Mouse (Mus musculus) kidney, postnatal 10 days (tissue): Measurements from ENCODE around the gene Zfyve27.

Source experiments
- DNase-seq: peaks from one replicate; pipeline ENCODE4 v3.0.0; 2021; ENCODE audit warnings: mixed read lengths

The Zfyve27 gene

GRCm38 (mm10) chr19:42144067-42144466 lies 19.7 kb upstream of the Zfyve27 start:
- no peak for DNase-seq

DNA sequence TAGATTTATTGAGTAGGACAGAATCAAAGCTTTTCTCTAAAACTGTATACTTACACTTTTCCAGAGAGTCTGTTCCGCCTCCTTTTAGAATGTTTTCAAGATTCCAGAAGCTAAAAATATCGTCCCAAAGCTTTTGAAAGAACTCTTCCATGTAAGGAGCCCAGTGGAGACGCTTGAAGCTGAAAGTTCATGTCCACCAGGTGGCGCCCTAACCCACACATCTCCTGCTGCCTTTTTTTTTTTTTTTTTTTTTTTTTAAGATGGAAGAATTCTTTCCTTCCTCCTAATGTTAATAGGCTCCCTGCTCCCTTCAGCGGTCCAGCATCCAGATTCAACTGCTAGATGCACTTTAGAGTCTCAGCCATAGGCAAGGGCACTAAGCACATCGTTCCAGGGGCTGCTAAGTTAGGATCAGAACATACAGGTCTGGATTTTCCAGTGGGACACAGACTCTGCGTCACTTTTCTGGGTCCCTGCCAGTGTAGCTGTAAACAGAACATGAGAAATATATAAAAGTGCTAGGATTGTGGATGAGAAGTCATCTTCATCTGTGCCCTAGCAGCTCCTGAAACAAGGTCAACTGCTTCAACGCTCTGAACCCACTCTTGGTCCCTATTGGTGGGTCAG lies 19.1 kb upstream of the Zfyve27 start:
- peak; percentile 96 for DNase-seq

DNA sequence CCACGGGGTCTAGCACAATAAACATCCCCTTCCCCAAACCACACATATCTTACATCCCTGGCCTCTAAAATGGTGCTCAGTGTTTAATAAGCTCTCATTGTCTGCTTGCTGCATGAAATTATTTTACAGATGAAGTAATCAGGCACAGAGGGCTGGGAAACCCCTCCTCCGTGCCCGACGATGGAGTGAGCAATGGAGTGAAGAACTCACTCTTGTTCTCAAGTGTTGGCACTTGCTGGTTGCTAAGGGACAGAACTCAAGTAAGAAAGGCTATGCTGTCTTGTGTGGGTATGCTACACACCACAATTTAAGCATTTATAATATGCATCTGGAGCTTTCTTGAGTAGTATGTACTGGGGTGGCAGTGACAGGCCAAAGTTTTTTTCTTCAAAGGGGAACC lies 18.5 kb upstream of the Zfyve27 start:
- no peak for DNase-seq

DNA sequence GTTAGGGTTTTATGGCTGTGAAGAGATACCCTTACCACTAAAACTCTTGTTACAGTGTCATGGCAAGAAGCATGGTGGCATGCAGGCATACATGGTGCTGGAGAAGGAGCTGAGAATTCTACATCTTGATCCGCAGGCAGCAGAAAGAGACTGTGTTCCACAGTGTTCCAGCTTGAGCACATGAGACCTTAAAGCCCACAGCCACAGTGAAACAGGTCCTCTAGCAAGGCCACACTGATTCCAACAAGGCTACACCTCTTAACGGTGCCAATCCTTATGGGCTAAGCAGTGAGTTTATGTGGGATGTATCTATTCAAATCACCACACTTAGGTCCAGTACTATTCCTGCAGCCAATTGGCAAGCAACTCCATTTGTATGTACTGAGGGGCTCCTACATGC lies 18.0 kb upstream of the Zfyve27 start:
- DNase-seq = no peak

- no peak for DNase-seq
Observed at GRCm38 (mm10) chr19:42146276-42147010, 17.3 kb upstream of the Zfyve27 start.

- DNase-seq = peak; percentile 90
Observed at GRCm38 (mm10) chr19:42147170-42147768, 16.5 kb upstream of the Zfyve27 start, which contains the start of gene Marveld1. Marveld1 (plus strand) TSS chr19:42147400.

DNA sequence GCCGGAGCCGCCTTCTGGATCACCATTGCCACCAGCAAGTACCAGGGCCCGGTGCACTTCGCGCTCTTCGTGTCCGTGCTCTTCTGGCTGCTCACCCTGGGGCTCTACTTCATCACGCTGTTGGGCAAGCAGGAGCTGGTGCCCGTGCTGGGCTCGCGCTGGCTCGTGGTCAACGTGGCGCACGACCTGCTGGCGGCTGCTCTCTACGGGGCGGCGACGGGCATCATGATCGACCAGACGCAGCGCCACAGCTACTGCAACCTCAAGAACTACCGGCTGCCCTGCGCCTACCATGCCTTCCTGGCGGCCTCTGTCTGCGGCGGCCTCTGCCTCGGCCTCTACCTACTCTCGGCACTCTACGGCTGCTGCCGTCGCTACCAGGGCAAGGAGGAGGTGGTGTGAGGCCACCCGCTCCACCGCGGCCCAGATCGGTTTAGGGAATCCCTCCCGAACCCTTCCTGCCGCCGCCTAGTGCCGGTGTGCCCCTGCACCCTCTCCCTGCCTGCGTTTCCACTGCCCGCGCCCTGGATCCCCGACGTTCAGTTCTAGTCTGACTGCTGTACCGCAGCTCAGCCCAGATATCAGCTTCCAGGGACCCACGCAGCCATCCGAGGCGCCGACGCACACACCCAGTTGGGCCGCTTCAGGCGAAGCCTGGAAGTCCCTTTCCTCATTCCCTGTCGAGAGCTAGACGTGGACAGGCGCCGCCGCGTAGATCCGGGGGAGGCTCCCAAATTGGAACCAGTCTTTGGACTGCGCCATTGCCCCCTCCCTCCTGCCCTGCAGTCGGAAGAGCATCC lies 15.8 kb upstream of the Zfyve27 start:
- DNase-seq = peak; percentile 83

GRCm38 (mm10) chr19:42148569-42148860 lies 15.2 kb upstream of the Zfyve27 start:
- no peak for DNase-seq

GRCm38 (mm10) chr19:42151990-42152389 lies 11.8 kb upstream of the Zfyve27 start:
- peak; percentile 92 for DNase-seq

DNA sequence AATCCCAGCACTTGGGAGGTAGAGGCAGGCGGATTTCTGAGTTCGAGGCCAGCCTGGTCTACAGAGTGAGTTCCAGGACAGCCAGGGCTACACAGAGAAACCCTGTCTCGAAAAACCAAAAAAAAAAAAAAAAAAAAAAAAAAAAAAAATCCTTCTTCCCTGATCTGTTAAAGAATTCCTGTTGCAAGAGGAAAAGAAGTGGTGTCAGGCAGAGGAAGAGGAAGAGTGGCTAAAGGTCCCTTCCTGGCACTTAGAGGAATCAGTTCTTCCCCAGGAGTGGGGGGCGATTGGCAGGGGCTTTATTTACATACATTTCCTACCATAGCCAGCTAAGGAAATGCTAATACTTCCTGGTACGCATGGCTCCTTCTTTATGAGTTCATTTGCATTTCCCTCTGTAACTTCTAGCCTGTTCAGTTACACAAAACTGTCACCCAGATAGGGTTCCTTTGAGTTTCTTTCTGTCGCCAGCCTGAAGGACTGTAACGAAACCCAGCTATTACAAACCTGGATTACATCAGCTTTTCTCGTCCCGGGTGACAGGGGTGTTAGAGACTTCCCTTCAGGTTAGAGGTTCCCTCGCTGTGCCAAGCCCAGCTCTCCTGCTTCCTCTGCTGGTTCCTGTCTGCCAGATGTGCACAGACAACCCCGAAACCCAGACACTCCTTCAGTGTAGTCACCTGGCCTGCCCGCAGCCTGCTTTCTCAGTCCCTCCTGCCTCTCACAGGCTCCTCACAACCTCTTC lies 6.1 kb upstream of the Zfyve27 start:
- DNase-seq = no peak

- no peak for DNase-seq
Observed at GRCm38 (mm10) chr19:42158246-42159017, 5.3 kb upstream of the Zfyve27 start.

- DNase-seq = no peak
Observed at GRCm38 (mm10) chr19:42164188-42164587, 437 bp downstream of the Zfyve27 start.

DNA sequence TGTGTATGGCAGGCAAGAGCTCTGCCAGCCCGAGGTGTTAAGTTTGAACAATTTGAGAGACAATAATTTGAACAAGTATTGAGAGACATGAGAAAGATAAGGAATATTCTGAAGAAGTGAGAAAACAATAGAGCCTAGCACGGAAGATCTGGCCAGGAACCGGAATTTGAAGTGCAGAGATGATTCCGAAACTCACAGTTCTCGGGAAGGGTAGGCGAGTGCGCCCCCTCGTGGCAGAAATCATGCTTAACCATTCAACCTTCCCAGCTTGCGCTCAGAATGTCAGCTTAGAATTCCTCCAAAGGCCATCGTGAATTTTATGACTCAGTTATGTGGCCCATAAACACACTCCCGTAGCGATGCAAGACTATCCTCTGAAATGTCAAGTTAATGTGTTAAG lies 2.4 kb downstream of the Zfyve27 start:
- peak; percentile 95 for DNase-seq

- no peak for DNase-seq
Observed at GRCm38 (mm10) chr19:42166766-42167165, 3.0 kb downstream of the Zfyve27 start.

DNA sequence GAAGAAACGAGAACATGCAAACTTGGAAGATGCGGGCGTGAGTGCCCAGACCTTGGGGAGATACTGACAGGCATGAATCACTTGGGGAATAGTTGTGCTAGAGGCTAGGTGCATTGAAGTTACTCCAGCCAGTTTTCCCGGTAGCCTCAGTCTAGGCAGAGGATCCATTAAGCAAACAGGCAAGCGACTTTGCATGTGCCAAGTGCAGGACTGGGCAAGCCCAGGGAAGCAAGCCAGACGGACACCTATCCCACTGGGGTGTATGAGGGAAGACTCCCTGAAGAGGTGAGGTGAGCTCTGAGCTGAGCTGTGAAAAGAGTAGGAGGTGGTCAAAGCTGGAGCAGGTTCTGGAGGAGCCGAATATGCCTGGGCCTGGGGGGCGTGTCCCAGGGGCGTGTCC lies 3.7 kb downstream of the Zfyve27 start:
- DNase-seq = no peak

GRCm38 (mm10) chr19:42169322-42169975 lies 5.7 kb downstream of the Zfyve27 start:
- DNase-seq = peak; percentile 60

DNA sequence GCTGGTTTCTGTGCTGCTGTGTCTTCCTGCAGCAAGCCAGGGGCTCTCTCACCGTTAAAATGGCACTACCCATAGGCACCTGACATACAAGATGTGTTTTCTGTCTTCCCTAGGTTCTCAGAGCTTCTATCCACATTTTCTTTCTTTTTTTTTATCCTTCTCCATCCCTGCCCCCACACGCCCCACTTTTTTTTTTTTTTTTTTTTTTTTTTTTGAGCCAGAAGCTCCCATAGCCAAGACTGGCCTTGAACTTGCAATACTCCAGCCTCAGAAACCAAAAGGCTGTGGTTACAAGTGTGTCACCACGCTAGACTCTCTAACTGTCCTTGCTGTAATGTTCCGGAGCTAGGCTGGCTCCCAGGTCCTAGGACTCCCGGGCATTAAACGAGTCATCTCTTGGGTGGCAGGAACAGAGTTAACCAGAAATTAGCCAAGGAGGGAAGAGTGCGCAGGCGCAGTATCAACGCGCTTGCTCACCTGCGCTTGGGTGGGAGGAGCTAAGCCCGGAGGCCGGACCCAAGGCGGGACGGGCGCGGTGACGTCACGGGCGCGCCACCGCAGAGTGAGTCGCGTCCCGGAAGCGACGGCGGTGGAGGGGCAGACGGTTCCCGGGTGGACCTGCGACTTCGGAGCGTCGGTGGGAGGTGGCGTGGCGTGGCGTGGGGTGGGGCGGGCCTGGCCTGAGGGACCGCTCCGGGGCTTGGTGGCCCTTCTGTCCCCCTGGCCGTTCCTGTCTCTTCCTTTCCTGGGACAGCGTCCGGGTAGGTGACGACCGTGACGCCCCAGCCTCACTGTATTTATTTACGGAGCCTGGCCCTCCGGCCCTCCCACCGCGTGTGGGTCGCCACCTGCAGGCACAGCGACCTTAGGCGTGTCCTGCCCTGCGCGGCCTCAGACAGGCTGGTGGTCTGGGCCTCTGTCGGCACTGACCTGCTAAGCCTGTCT lies 6.5 kb downstream of the Zfyve27 start:
- DNase-seq = peak; percentile 96

- no peak for DNase-seq
Observed at GRCm38 (mm10) chr19:42176841-42177240, 13.1 kb downstream of the Zfyve27 start.

DNA sequence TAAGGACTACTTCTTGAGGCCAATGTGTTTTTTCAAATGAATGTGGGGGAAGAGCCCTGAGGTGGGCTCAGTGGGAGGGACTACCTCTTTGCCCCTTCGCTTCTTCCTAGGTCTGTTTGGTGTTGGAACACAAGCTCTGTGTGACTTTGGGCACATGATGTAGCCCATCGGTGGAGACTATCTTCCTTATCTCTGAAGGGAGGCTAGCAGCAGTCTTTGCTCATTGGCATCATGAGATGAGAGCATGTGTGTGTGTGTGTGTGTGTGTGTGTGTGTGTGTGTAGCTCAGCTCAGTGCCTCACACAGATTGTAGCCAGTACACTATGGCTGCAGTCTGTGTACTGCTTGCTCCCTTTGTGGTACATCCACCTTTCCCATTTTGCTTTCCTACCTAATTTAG lies 13.7 kb downstream of the Zfyve27 start:
- DNase-seq = no peak

DNA sequence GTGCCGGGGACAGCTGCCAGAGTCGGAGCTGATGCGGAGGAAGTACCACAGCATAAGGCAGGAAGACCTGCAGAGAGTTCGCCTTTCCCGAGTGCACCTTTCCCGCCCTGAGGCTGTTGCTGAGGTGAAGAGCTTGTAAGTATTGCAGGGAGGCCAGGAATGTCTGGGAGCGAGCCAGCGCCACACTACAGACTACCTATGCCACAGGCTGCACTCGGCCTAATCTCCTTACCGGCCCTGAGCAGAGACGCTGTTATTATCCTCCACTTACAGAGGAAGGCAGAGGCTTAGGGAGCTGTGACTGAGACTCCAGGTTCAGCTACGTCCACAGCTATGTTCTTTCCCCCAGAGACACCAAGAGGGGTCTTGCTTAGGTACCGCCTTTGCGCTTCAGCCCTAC lies 15.6 kb downstream of the Zfyve27 start:
- DNase-seq = no peak
